17 mouse cellular contexts compared by ENCODE assay signal in the genomic region with DNA sequence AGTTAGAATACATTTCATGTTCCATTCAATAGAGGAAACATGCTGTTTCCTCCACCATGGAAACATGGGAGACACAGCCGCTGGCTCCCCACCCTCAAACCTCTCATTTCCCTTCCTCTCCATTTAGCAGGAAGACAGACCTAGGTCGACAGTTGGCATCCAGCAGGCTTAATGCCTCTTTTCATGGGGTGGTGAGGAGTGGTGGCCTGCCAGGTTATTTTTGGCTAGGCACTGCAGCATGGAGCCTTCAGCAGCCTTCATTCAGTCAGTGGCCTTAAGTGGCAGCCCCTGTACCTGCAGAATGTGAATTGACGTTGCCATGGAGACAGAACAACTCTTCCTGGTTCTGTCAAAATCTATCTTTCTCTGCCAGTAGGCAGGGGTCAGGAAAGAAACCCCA.
DNase-seq lines count a peak whose midpoint lies in the region; ATAC-seq lines count a peak whose summit lies in the region.
"Had no signal": no experiment of that assay in that cellular context is flagged by ENCODE, and none has a peak within 500 bp of the region (broad histone marks: within the 10 kb centered on the region; RNA-seq: fewer than 3 reads in every experiment).

No protein-coding gene starts in this region.

- no peak overlapping the region for H3K4me2 ChIP-seq in embryonic facial prominence, embryonic 14.5 days (ENCODE audit: low read depth, low read length)
- H3K4me2 ChIP-seq in limb, embryonic 15.5 days = no peak overlapping the region
- no peak overlapping the region for H3K4me2 ChIP-seq in forebrain, embryonic 15.5 days (replicated peaks)
- no peak overlapping the region for H3K4me2 ChIP-seq in neural tube, embryonic 14.5 days (ENCODE audit: low read depth, low read length)
- H3K4me2 ChIP-seq: limb, embryonic 12.5 days had no signal

- H3K27ac ChIP-seq in embryonic facial prominence, embryonic 14.5 days (replicated peaks; ENCODE audit: low read depth, low read length) = no peak overlapping the region
- no peak overlapping the region for H3K27ac ChIP-seq in embryonic facial prominence, embryonic 10.5 days (replicated peaks)
- 0 out of 2 replicates have a peak overlapping the region, but pooled peaks have one; percentile 14 for H3K27ac ChIP-seq in limb, embryonic 15.5 days
- no peak overlapping the region for H3K27ac ChIP-seq in limb, embryonic 10.5 days
- peak overlapping the region; percentile 57 for H3K27ac ChIP-seq in forebrain, embryonic 15.5 days (replicated peaks)
- 0 out of 2 replicates have a peak overlapping the region, but pooled peaks have one; percentile 11 for H3K27ac ChIP-seq in neural tube, embryonic 14.5 days (ENCODE audit: low read depth, low read length)
- H3K27ac ChIP-seq: limb, embryonic 12.5 days had no signal

- peak; percentile 79 for ATAC-seq in embryonic facial prominence, embryonic 14.5 days (ENCODE audit: low read depth)
- 0 out of 2 replicates have a peak, but pooled peaks have one; percentile 40 for ATAC-seq in limb, embryonic 15.5 days (ENCODE audit: insufficient number of reproducible peaks, low FRiP score, low TSS enrichment, low read depth)
- ATAC-seq in forebrain, embryonic 15.5 days (replicated peaks) = peak; percentile 81
- ATAC-seq in neural tube, embryonic 14.5 days (ENCODE audit: low read depth) = no peak

- H3K4me1 ChIP-seq in embryonic facial prominence, embryonic 14.5 days (ENCODE audit: control insufficient read depth, insufficient read depth, low read length) = no peaks in the 10 kb centered on the region
- peaks cover 5% of the 10 kb centered on the region; the same call in 1 of the 2 replicates for H3K4me1 ChIP-seq in embryonic facial prominence, embryonic 10.5 days
- no peaks in the 10 kb centered on the region for H3K4me1 ChIP-seq in limb, embryonic 15.5 days
- no peaks in the 10 kb centered on the region for H3K4me1 ChIP-seq in limb, embryonic 10.5 days
- peaks cover 13% of the 10 kb centered on the region for H3K4me1 ChIP-seq in forebrain, embryonic 15.5 days
- H3K4me1 ChIP-seq in neural tube, embryonic 14.5 days (ENCODE audit: control insufficient read depth, insufficient read depth, low read length) = 0 out of 2 replicates have a peak, but pooled peaks cover 3% of the 10 kb centered on the region
- H3K4me1 ChIP-seq: limb, embryonic 12.5 days had no signal

- no peaks in the 10 kb centered on the region for H3K36me3 ChIP-seq in embryonic facial prominence, embryonic 14.5 days (ENCODE audit: control insufficient read depth, insufficient read depth, low read length)
- H3K36me3 ChIP-seq in embryonic facial prominence, embryonic 10.5 days (replicated peaks) = no peaks in the 10 kb centered on the region
- no peaks in the 10 kb centered on the region for H3K36me3 ChIP-seq in limb, embryonic 15.5 days
- H3K36me3 ChIP-seq in limb, embryonic 10.5 days = no peaks in the 10 kb centered on the region
- no peaks in the 10 kb centered on the region for H3K36me3 ChIP-seq in forebrain, embryonic 15.5 days
- H3K36me3 ChIP-seq in neural tube, embryonic 14.5 days (ENCODE audit: control insufficient read depth, insufficient read depth, low read length) = no peaks in the 10 kb centered on the region
- H3K36me3 ChIP-seq: limb, embryonic 12.5 days had no signal

- 49% methylated on average over 3 of the region's 3 CpGs for WGBS in embryonic facial prominence, embryonic 14.5 days
- 56% methylated on average over 3 of the region's 3 CpGs for WGBS in embryonic facial prominence, embryonic 10.5 days
- 50% methylated on average over 3 of the region's 3 CpGs for WGBS in limb, embryonic 15.5 days
- WGBS in limb, embryonic 10.5 days = 67% methylated on average over 3 of the region's 3 CpGs
- WGBS in forebrain, embryonic 15.5 days = 37% methylated on average over 3 of the region's 3 CpGs
- WGBS in neural tube, embryonic 14.5 days = 55% methylated on average over 3 of the region's 3 CpGs

- no peak overlapping the region for H3K9ac ChIP-seq in embryonic facial prominence, embryonic 14.5 days (ENCODE audit: low read depth, low read length)
- no peak overlapping the region for H3K9ac ChIP-seq in limb, embryonic 15.5 days
- H3K9ac ChIP-seq in forebrain, embryonic 15.5 days (replicated peaks) = no peak overlapping the region
- no peak overlapping the region for H3K9ac ChIP-seq in neural tube, embryonic 14.5 days (replicated peaks; ENCODE audit: low read depth, low read length)
- H3K9ac ChIP-seq: limb, embryonic 12.5 days had no signal

- no peaks in the 10 kb centered on the region for H3K27me3 ChIP-seq in embryonic facial prominence, embryonic 14.5 days (replicated peaks; ENCODE audit: control insufficient read depth, insufficient read depth, low read length)
- no peaks in the 10 kb centered on the region for H3K27me3 ChIP-seq in embryonic facial prominence, embryonic 10.5 days (replicated peaks; ENCODE audit: low read depth, poor library complexity, severe bottlenecking)
- no peaks in the 10 kb centered on the region for H3K27me3 ChIP-seq in limb, embryonic 15.5 days
- no peaks in the 10 kb centered on the region for H3K27me3 ChIP-seq in limb, embryonic 10.5 days (ENCODE audit: low read depth, poor library complexity, severe bottlenecking)
- H3K27me3 ChIP-seq in forebrain, embryonic 15.5 days = no peaks in the 10 kb centered on the region
- no peaks in the 10 kb centered on the region for H3K27me3 ChIP-seq in neural tube, embryonic 14.5 days (ENCODE audit: control insufficient read depth, insufficient read depth, low read length)
- H3K27me3 ChIP-seq: limb, embryonic 12.5 days had no signal

- DNase-seq in embryonic facial prominence, embryonic 14.5 days (ENCODE audit: low spot score) = peak; percentile 38
- DNase-seq in embryonic facial prominence, embryonic 10.5 days (ENCODE audit: low spot score) = no peak
- no peak for DNase-seq in limb, embryonic 10.5 days (ENCODE audit: low spot score)
- DNase-seq in kidney, postnatal 14 days = no peak
- no peak for DNase-seq in layer of hippocampus, adult 9-10 months (ENCODE audit: low spot score)
- DNase-seq: adrenal gland, postnatal 14 days; cerebellum, adult 11 months; gastrocnemius, postnatal 25 days; kidney, postnatal 25 days; layer of hippocampus, postnatal 36 days; lung, postnatal 36 days; right cerebral cortex, postnatal 25 days; thymus, adult 2 months had no signal

- H3K4me3 ChIP-seq in embryonic facial prominence, embryonic 14.5 days (ENCODE audit: low read depth, low read length) = no peak overlapping the region
- no peak overlapping the region for H3K4me3 ChIP-seq in embryonic facial prominence, embryonic 10.5 days
- H3K4me3 ChIP-seq in limb, embryonic 15.5 days = no peak overlapping the region
- no peak overlapping the region for H3K4me3 ChIP-seq in limb, embryonic 10.5 days
- no peak overlapping the region for H3K4me3 ChIP-seq in forebrain, embryonic 15.5 days
- no peak overlapping the region for H3K4me3 ChIP-seq in neural tube, embryonic 14.5 days (ENCODE audit: low read depth, low read length)
- H3K4me3 ChIP-seq: limb, embryonic 12.5 days had no signal

- H3K9me3 ChIP-seq in embryonic facial prominence, embryonic 14.5 days (ENCODE audit: control insufficient read depth, low read length) = no peaks in the 10 kb centered on the region
- no peaks in the 10 kb centered on the region for H3K9me3 ChIP-seq in embryonic facial prominence, embryonic 10.5 days
- H3K9me3 ChIP-seq in limb, embryonic 15.5 days = no peaks in the 10 kb centered on the region
- no peaks in the 10 kb centered on the region for H3K9me3 ChIP-seq in limb, embryonic 10.5 days (replicated peaks)
- no peaks in the 10 kb centered on the region for H3K9me3 ChIP-seq in forebrain, embryonic 15.5 days
- no peaks in the 10 kb centered on the region for H3K9me3 ChIP-seq in neural tube, embryonic 14.5 days (ENCODE audit: control insufficient read depth, low read length)
- H3K9me3 ChIP-seq: limb, embryonic 12.5 days had no signal

Comparison
In these comparisons a context has a peak if more than half of its experiments do, and no peak if none do; other contexts are left out.
1. H3K27ac ChIP-seq: peak in limb, embryonic 15.5 days (single experiment), forebrain, embryonic 15.5 days (single experiment) and neural tube, embryonic 14.5 days (single experiment); none in embryonic facial prominence, embryonic 14.5 days (single experiment), embryonic facial prominence, embryonic 10.5 days (single experiment) and limb, embryonic 10.5 days (single experiment).